ENCODE assay signal across 8 mouse cellular contexts in genomic region chr14:46885429-46885755, GRCm38 (mm10). TPM values are rescaled to one million over a fixed set of nuclear protein-coding genes. Genes with fewer than 3 reads are reported as not detected.
DNase-seq lines count a peak whose midpoint lies in the region; ATAC-seq lines count a peak whose summit lies in the region.

No protein-coding gene starts in this region.

- peaks cover 25% of the 10 kb centered on the region for H3K36me3 ChIP-seq in heart, embryonic 10.5 days
- peaks cover 5% of the 10 kb centered on the region; the same call in 1 of the 2 replicates for H3K36me3 ChIP-seq in embryonic facial prominence, embryonic 12.5 days
- no peaks in the 10 kb centered on the region for H3K36me3 ChIP-seq in hindbrain, embryonic 16.5 days (ENCODE audit: control insufficient read depth, insufficient read depth, low read length)
- no peaks in the 10 kb centered on the region for H3K36me3 ChIP-seq in midbrain, embryonic 14.5 days (ENCODE audit: control insufficient read depth, insufficient read depth, low read length)

- no peak for DNase-seq in heart, embryonic 10.5 days (ENCODE audit: low spot score)
- DNase-seq in heart, adult 11 months: no peak
- no peak for DNase-seq in midbrain, embryonic 14.5 days
- no peak for DNase-seq in adrenal gland, postnatal 25 days
- DNase-seq in gastrocnemius, postnatal 25 days: no peak
- no peak for DNase-seq in natural killer cell, adult 2 months (ENCODE audit: low spot score in 2 of 2)

- H3K27ac ChIP-seq in heart, embryonic 10.5 days: peak overlapping the region; percentile 97
- peak overlapping the region; percentile 93 for H3K27ac ChIP-seq in embryonic facial prominence, embryonic 12.5 days
- H3K27ac ChIP-seq in hindbrain, embryonic 16.5 days (ENCODE audit: low read depth, low read length): peak overlapping the region; percentile 70
- H3K27ac ChIP-seq in midbrain, embryonic 14.5 days (replicated peaks; ENCODE audit: low read depth, low read length): peak overlapping the region; percentile 84

- H3K4me1 ChIP-seq in heart, embryonic 10.5 days: peaks cover 38% of the 10 kb centered on the region
- peaks cover 16% of the 10 kb centered on the region for H3K4me1 ChIP-seq in embryonic facial prominence, embryonic 12.5 days
- peaks cover 10% of the 10 kb centered on the region for H3K4me1 ChIP-seq in hindbrain, embryonic 16.5 days (ENCODE audit: control insufficient read depth, insufficient read depth, low read depth, low read length)
- peaks cover 15% of the 10 kb centered on the region for H3K4me1 ChIP-seq in midbrain, embryonic 14.5 days (ENCODE audit: control insufficient read depth, insufficient read depth, low read length)

- 0 out of 2 replicates have a peak, but pooled peaks cover 7% of the 10 kb centered on the region for H3K27me3 ChIP-seq in heart, embryonic 10.5 days (ENCODE audit: insufficient read depth, poor library complexity, severe bottlenecking)
- no peaks in the 10 kb centered on the region for H3K27me3 ChIP-seq in embryonic facial prominence, embryonic 12.5 days
- H3K27me3 ChIP-seq in hindbrain, embryonic 16.5 days (replicated peaks; ENCODE audit: control insufficient read depth, insufficient read depth, low read length): no peaks in the 10 kb centered on the region; the same call in 1 of the 2 replicates
- peaks cover 5% of the 10 kb centered on the region; the same call in 1 of the 2 replicates for H3K27me3 ChIP-seq in midbrain, embryonic 14.5 days (ENCODE audit: control insufficient read depth, insufficient read depth, low read length)

- H3K9me3 ChIP-seq in heart, embryonic 10.5 days: no peaks in the 10 kb centered on the region
- H3K9me3 ChIP-seq in embryonic facial prominence, embryonic 12.5 days: no peaks in the 10 kb centered on the region
- no peaks in the 10 kb centered on the region for H3K9me3 ChIP-seq in hindbrain, embryonic 16.5 days (ENCODE audit: control insufficient read depth, low read length)
- no peaks in the 10 kb centered on the region for H3K9me3 ChIP-seq in midbrain, embryonic 14.5 days (ENCODE audit: control insufficient read depth, low read length)

- 4% methylated on average over 7 of the region's 7 CpGs for WGBS in heart, embryonic 10.5 days
- WGBS in embryonic facial prominence, embryonic 12.5 days: 1% methylated on average over 7 of the region's 7 CpGs
- 2% methylated on average over 7 of the region's 7 CpGs for WGBS in hindbrain, embryonic 16.5 days
- under 1% methylated on average over 7 of the region's 7 CpGs for WGBS in midbrain, embryonic 14.5 days

- peak overlapping the region; percentile 85 for H3K4me3 ChIP-seq in heart, embryonic 10.5 days
- H3K4me3 ChIP-seq in embryonic facial prominence, embryonic 12.5 days: peak overlapping the region; percentile 72
- peak overlapping the region; percentile 68 for H3K4me3 ChIP-seq in hindbrain, embryonic 16.5 days (ENCODE audit: low read length)
- peak overlapping the region; percentile 62 for H3K4me3 ChIP-seq in midbrain, embryonic 14.5 days (replicated peaks; ENCODE audit: low read depth, low read length)

- peak overlapping the region; percentile 83; the same call in 1 of the 2 replicates for H3K9ac ChIP-seq in embryonic facial prominence, embryonic 12.5 days
- H3K9ac ChIP-seq in hindbrain, embryonic 16.5 days (ENCODE audit: low read depth, low read length): peak overlapping the region; percentile 70
- peak overlapping the region; percentile 57 for H3K9ac ChIP-seq in midbrain, embryonic 14.5 days (replicated peaks; ENCODE audit: low read length)

- H3K4me2 ChIP-seq in embryonic facial prominence, embryonic 12.5 days (replicated peaks): peak overlapping the region; percentile 92
- H3K4me2 ChIP-seq in hindbrain, embryonic 16.5 days (ENCODE audit: low read length): peak overlapping the region; percentile 84
- peak overlapping the region; percentile 79 for H3K4me2 ChIP-seq in midbrain, embryonic 14.5 days (ENCODE audit: low read length)

- ATAC-seq in embryonic facial prominence, embryonic 12.5 days (ENCODE audit: insufficient number of reproducible peaks, insufficient read depth, low FRiP score, low TSS enrichment): no peak
- ATAC-seq in hindbrain, embryonic 16.5 days: peak; percentile 37
- ATAC-seq in midbrain, embryonic 14.5 days (ENCODE audit: low FRiP score, low TSS enrichment): peak; percentile 11; the same call in 1 of the 2 replicates

RNA-seq across cellular contexts. Expression of gene Samd4, which starts 2.7 kb away (rescaled TPM):
- 11.1 and 17.0 TPM in 2 replicates for polyA plus RNA-seq in heart, embryonic 10.5 days (2016; fragmentation: Nextera tagmentation; extraction: Ambion mirVana)
- 9.1 and 10.7 TPM in 2 replicates for polyA plus RNA-seq in embryonic facial prominence, embryonic 12.5 days (2016; fragmentation: Nextera tagmentation; extraction: Ambion mirVana)
- 4.7 and 5.3 TPM in 2 replicates for polyA plus RNA-seq in hindbrain, embryonic 16.5 days (2015; fragmentation: Nextera tagmentation; extraction: Ambion mirVana)
- polyA plus RNA-seq in midbrain, embryonic 14.5 days (2014; fragmentation: Nextera tagmentation; extraction: Ambion mirVana): 2.8 and 3.1 TPM in 2 replicates
- 20.4 and 31.0 TPM in 2 replicates for total RNA-seq in adrenal gland, postnatal 25 days (2021)
- 10 to 100 TPM; 34.2 to 54.3 TPM for total RNA-seq in gastrocnemius, postnatal 25 days (2021)

RNA-seq across cellular contexts. Expression of gene Cgrrf1, which starts 53.5 kb away (rescaled TPM):
- polyA plus RNA-seq in heart, embryonic 10.5 days (2016; fragmentation: Nextera tagmentation; extraction: Ambion mirVana): 30.1 and 33.8 TPM in 2 replicates
- polyA plus RNA-seq in embryonic facial prominence, embryonic 12.5 days (2016; fragmentation: Nextera tagmentation; extraction: Ambion mirVana): 24.8 and 26.5 TPM in 2 replicates
- 19.5 and 20.3 TPM in 2 replicates for polyA plus RNA-seq in hindbrain, embryonic 16.5 days (2015; fragmentation: Nextera tagmentation; extraction: Ambion mirVana)
- polyA plus RNA-seq in midbrain, embryonic 14.5 days (2014; fragmentation: Nextera tagmentation; extraction: Ambion mirVana): 23.7 and 24.0 TPM in 2 replicates
- 44.9 and 47.9 TPM in 2 replicates for total RNA-seq in adrenal gland, postnatal 25 days (2021)
- 10 to 100 TPM; 48.6 to 51.3 TPM for total RNA-seq in gastrocnemius, postnatal 25 days (2021)
